Mouse (Mus musculus) left cerebral cortex, adult 8-10 months (tissue): Measurements from ENCODE around the gene Sytl3. TPM values are rescaled to one million over a fixed set of nuclear protein-coding genes. Genes with fewer than 3 reads are reported as not detected.
"Not testable (repeated sequence)": the region's sequence is repeated elsewhere in the genome, so short reads cannot be mapped to it uniquely, and the experiment has no call there.

Experiments used
- DNase-seq, 2 experiments: peaks; one replicate each; pipeline ENCODE4 v3.0.0; 2022; ENCODE audit warnings: low spot score in 2 of 2
- total RNA-seq, 4 experiments: library from RNA; stranded (reverse); gene quantifications; 2 replicates each; pipeline ENCODE4 v1.2.4; 2022

Gene Sytl3
- total RNA-seq, 4 experiments from 2014 or later: 0.19 to 1.1 (median 0.30) TPM; not detected in 1

GRCm38 (mm10) chr17:6645668-6646067, 13.2 kb upstream of the Sytl3 start:
- not testable (repeated sequence) for DNase-seq

GRCm38 (mm10) chr17:6646841-6647240, 12.1 kb upstream of the Sytl3 start:
- not testable (repeated sequence) for DNase-seq

GRCm38 (mm10) chr17:6647452-6647851, 11.4 kb upstream of the Sytl3 start:
- not testable (repeated sequence) for DNase-seq

GRCm38 (mm10) chr17:6650904-6651565, 7.9 kb upstream of the Sytl3 start:
- DNase-seq: peak in 1 of 2 experiments; percentile 61

- not testable (repeated sequence) for DNase-seq
These were observed 5.4 kb upstream of the Sytl3 start for GRCm38 (mm10) chr17:6653341-6653946.

- DNase-seq: peak in 1 of 2 experiments; percentile 52
These were observed 3.8 kb upstream of the Sytl3 start for GRCm38 (mm10) chr17:6655087-6655511.

GRCm38 (mm10) chr17:6655567-6656281, 3.2 kb upstream of the Sytl3 start, which contains the start of gene Dynlt1f:
Dynlt1f (minus strand) TSS chr17:6655900.
- peak in 1 of 2 experiments; percentile 66 for DNase-seq

- DNase-seq: not testable (repeated sequence)
These were observed 2.4 kb upstream of the Sytl3 start for GRCm38 (mm10) chr17:6656471-6656870.

GRCm38 (mm10) chr17:6660589-6660988, 1.7 kb downstream of the Sytl3 start:
- DNase-seq: not testable (repeated sequence)

GRCm38 (mm10) chr17:6661093-6661816, 2.4 kb downstream of the Sytl3 start:
- DNase-seq: not testable (repeated sequence)

GRCm38 (mm10) chr17:6662840-6663239, 3.9 kb downstream of the Sytl3 start:
- not testable (repeated sequence) for DNase-seq

GRCm38 (mm10) chr17:6665389-6665788, 6.5 kb downstream of the Sytl3 start:
- not testable (repeated sequence) for DNase-seq

- not testable (repeated sequence) for DNase-seq
These were observed 9.6 kb downstream of the Sytl3 start for GRCm38 (mm10) chr17:6668522-6668921.

GRCm38 (mm10) chr17:6674297-6674696, 15.4 kb downstream of the Sytl3 start:
- not testable (repeated sequence) for DNase-seq

- DNase-seq: not testable (repeated sequence)
These were observed 19.2 kb downstream of the Sytl3 start for GRCm38 (mm10) chr17:6678063-6678462.

GRCm38 (mm10) chr17:6681721-6682120, 22.8 kb downstream of the Sytl3 start:
- DNase-seq: not testable (repeated sequence)

GRCm38 (mm10) chr17:6683702-6684101, 24.8 kb downstream of the Sytl3 start:
- DNase-seq: not testable (repeated sequence)

- DNase-seq: not testable (repeated sequence)
These were observed 25.8 kb downstream of the Sytl3 start for GRCm38 (mm10) chr17:6684464-6685287.

GRCm38 (mm10) chr17:6685288-6685818, 26.5 kb downstream of the Sytl3 start:
- not testable (repeated sequence) for DNase-seq
